Mouse (Mus musculus): Measurements from ENCODE around the gene 4930550L24Rik.
A peak's percentile ranks its signal among the peaks of the same experiment; 100 is the strongest.

4930550L24Rik gene

DNA sequence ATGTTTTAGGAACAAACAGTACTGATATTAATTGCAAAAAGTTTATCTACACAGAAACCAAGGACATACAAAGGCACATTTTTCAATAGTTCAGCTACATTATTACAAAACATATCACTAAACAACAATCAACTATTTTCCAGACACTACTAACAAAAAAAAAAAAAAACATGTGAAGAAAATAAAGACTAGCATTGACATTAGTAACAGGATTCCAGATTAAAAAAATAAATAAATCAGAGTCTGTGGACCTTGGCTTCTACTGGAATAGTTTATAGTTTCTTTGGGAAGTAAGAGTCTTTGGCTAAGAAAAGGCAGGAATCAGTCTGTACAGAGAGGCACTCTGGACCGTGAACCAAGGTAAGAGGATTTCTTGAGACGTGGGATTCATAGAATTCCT lies at the start of gene 4930550L24Rik:
Gene 4930550L24Rik (plus strand): TSS at position 301 of the 400 bp plus-strand sequence.
- no peak for DNase-seq (ENCODE audit: extremely low read depth, low read depth)

DNA sequence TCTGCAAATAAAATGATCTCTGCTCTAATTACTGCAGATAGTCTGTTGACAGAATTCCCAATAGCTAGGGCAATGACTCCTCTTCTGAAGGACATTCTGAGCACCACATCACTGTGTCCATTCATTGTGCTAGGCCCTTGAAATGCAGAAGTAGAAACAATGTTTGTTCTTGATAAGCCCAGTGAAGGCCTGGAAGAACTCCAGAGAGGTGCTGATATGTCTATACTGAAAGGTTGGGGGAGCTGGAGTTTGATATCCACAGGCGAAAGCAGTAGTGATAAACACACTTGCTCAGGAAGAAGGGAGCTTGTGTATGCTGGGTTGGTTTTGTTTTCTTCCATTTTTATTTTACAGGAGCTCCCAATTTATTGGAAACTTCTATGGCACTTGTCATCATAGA lies 8.4 kb upstream of the 4930550L24Rik start:
- peak; percentile 91 for DNase-seq (ENCODE audit: extremely low read depth, low read depth)

DNA sequence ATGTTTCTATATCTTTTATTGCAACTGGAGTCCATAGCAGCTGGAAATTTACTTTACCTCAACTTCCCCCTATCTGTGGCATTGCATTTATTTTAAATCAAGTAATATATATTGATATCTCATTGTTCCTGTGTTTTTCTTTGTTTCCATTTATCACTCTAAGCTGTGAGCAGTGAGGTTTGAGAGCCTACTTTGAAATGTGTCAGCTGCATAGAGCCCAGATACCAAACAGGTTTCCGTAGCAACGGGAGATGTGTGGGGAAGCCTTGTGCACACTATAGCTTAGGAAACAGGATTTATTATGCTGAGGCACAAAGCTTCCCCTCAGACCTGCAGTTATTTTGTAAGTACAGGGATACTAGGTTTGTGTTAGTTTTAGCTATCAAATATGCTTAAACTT lies 58.8 kb downstream of the 4930550L24Rik start:
- no peak for DNase-seq (ENCODE audit: extremely low read depth, low read depth)

All from MEL-GATA-1-ER (cell line).